Comparison of ENCODE assay signal across 7 mouse cellular contexts in the genomic region with DNA sequence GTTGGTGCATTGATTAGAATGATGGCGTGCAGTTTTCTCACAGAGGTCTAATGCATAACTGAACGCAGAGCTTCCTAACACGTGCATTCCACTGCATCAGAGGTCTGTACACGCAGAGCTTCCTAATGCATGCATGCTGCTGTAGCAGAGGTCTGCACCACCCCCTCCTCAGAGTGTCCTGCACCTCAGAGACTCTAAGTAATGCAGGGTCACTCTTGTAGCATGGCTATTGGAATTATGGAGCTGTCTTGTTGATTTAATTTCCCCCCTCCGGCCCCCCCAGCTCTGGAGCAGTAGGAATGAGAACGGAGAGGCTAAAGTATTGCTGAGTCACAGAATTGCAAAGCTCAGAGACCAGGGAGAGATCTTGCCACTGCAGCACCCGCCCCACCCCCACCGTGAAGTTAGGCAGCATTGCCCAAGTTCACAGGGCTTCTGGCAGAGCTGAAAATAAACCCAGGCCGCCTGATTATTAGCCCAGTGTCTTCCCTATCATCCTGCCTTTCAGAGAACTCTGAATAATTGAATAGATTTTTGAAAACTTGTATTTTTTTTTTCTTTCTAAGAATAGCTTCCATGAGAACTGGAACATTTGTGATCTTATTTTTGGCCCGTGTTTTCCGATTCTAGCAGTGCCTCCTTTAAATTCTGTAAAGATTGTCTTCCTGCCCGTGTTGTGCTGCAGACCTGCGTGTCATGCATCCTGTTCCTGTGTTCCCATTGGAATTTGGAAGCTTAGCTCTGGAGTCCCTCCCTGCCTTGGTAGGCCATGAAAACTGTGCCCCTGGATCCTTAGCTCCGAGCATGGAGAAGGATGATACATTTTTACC. TPM values are rescaled to one million over a fixed set of nuclear protein-coding genes. Genes with fewer than 3 reads are reported as not detected.
DNase-seq lines count a peak whose midpoint lies in the region; ATAC-seq and TF ChIP-seq lines count a peak whose summit lies in the region.

No protein-coding gene starts in this region.

- WGBS in embryonic facial prominence, embryonic 13.5 days = 11% methylated on average over 14 of the region's 14 CpGs
- WGBS in heart, embryonic 10.5 days = 9% methylated on average over 14 of the region's 14 CpGs
- 11% methylated on average over 14 of the region's 14 CpGs for WGBS in lung, embryonic 14.5 days
- WGBS in olfactory bulb, adult 2 months = 3% methylated on average over 14 of the region's 14 CpGs

- no peaks in the 10 kb centered on the region for H3K27me3 ChIP-seq in G1E (ENCODE audit: insufficient read depth, low read length)
- H3K27me3 ChIP-seq in embryonic facial prominence, embryonic 13.5 days = no peaks in the 10 kb centered on the region
- no peaks in the 10 kb centered on the region for H3K27me3 ChIP-seq in heart, embryonic 10.5 days (ENCODE audit: insufficient read depth, poor library complexity, severe bottlenecking)
- no peaks in the 10 kb centered on the region for H3K27me3 ChIP-seq in lung, embryonic 14.5 days (ENCODE audit: insufficient read depth, low read length)

- peak; percentile 87 for ATAC-seq in G1E (ENCODE audit: extremely low read depth, insufficient number of reproducible peaks, low FRiP score, poor library complexity, severe bottlenecking)
- ATAC-seq in embryonic facial prominence, embryonic 13.5 days (ENCODE audit: insufficient number of reproducible peaks, insufficient read depth, low FRiP score, low TSS enrichment, low read depth) = no peak
- ATAC-seq in lung, embryonic 14.5 days (ENCODE audit: insufficient read depth) = peak; percentile 57

- peak overlapping the region; percentile 34 for H3K4me2 ChIP-seq in embryonic facial prominence, embryonic 13.5 days
- H3K4me2 ChIP-seq in lung, embryonic 14.5 days = peak overlapping the region; percentile 41

- TF ChIP-seq CTCF in G1E (IDR thresholded peaks at IDR 0.05; ENCODE audit: low read depth, low read length) = no peak
- TF ChIP-seq CTCF in lung, embryonic 14.5 days (IDR thresholded peaks at IDR 0.05; ENCODE audit: low read depth) = no peak
- TF ChIP-seq CTCF in olfactory bulb, adult 2 months (IDR thresholded peaks at IDR 0.05; ENCODE audit: insufficient read depth, low read depth, low read length) = no peak

- H3K4me3 ChIP-seq in G1E (ENCODE audit: low read depth, low read length) = no peak overlapping the region
- 0 out of 2 replicates have a peak overlapping the region, but pooled peaks have one; percentile 1 for H3K4me3 ChIP-seq in embryonic facial prominence, embryonic 13.5 days
- peak overlapping the region; percentile 41 for H3K4me3 ChIP-seq in heart, embryonic 10.5 days
- H3K4me3 ChIP-seq in lung, embryonic 14.5 days (ENCODE audit: low read depth, low read length) = no peak overlapping the region
- H3K4me3 ChIP-seq in olfactory bulb, adult 2 months (ENCODE audit: insufficient read depth, low read depth, low read length) = no peak overlapping the region

- TF ChIP-seq POLR2A in olfactory bulb, adult 2 months (IDR thresholded peaks at IDR 0.05; ENCODE audit: insufficient read depth, low read depth, low read length) = no peak

- H3K9me3 ChIP-seq in G1E (replicated peaks) = no peaks in the 10 kb centered on the region
- no peaks in the 10 kb centered on the region for H3K9me3 ChIP-seq in embryonic facial prominence, embryonic 13.5 days
- no peaks in the 10 kb centered on the region for H3K9me3 ChIP-seq in heart, embryonic 10.5 days
- no peaks in the 10 kb centered on the region for H3K9me3 ChIP-seq in lung, embryonic 14.5 days (ENCODE audit: low read depth, low read length)

- peak; percentile 18 for DNase-seq in G1E (ENCODE audit: low spot score)
- peak; percentile 45 to 53 for DNase-seq in adrenal gland, adult 18-20 months (ENCODE audit: low spot score in 2 of 2)
- DNase-seq in heart, embryonic 10.5 days (ENCODE audit: low spot score) = no peak
- DNase-seq in kidney, adult 9 months = peak; percentile 58
- no peak for DNase-seq in lung, embryonic 14.5 days

- H3K27ac ChIP-seq in embryonic facial prominence, embryonic 13.5 days = peak overlapping the region; percentile 68
- peak overlapping the region; percentile 85 for H3K27ac ChIP-seq in heart, embryonic 10.5 days
- H3K27ac ChIP-seq in lung, embryonic 14.5 days (ENCODE audit: low read depth) = peak overlapping the region; percentile 84
- H3K27ac ChIP-seq in olfactory bulb, adult 2 months (ENCODE audit: insufficient read depth, low read depth, low read length) = peak overlapping the region; percentile 84

- H3K4me1 ChIP-seq in G1E (ENCODE audit: insufficient read depth, low read depth, low read length) = peaks cover 24% of the 10 kb centered on the region
- H3K4me1 ChIP-seq in embryonic facial prominence, embryonic 13.5 days = peaks cover 31% of the 10 kb centered on the region
- H3K4me1 ChIP-seq in heart, embryonic 10.5 days = peaks cover 66% of the 10 kb centered on the region
- peaks cover 28% of the 10 kb centered on the region for H3K4me1 ChIP-seq in lung, embryonic 14.5 days (ENCODE audit: insufficient read depth)
- peaks cover 39% of the 10 kb centered on the region for H3K4me1 ChIP-seq in olfactory bulb, adult 2 months (ENCODE audit: control insufficient read depth, insufficient read depth, low read length)

- H3K9ac ChIP-seq in embryonic facial prominence, embryonic 13.5 days = no peak overlapping the region
- no peak overlapping the region for H3K9ac ChIP-seq in lung, embryonic 14.5 days

- H3K36me3 ChIP-seq in G1E (replicated peaks) = no peaks in the 10 kb centered on the region
- H3K36me3 ChIP-seq in embryonic facial prominence, embryonic 13.5 days = no peaks in the 10 kb centered on the region
- no peaks in the 10 kb centered on the region for H3K36me3 ChIP-seq in heart, embryonic 10.5 days
- no peaks in the 10 kb centered on the region for H3K36me3 ChIP-seq in lung, embryonic 14.5 days (ENCODE audit: insufficient read depth)

RNA-seq across cellular contexts. Expression of a gene that starts 12.6 kb away (rescaled TPM):
- total RNA-seq in G1E (2014; fragmentation: Nextera tagmentation) (4.1 and 5.2 TPM in 2 replicates), G1E (2017) (2.3 TPM in 2 replicates)
- 1.1 and 1.3 TPM in 2 replicates for polyA plus RNA-seq in G1E (2012)
- 10 to 100 TPM; 41.3 to 72.6 TPM for total RNA-seq in adrenal gland, adult 18-20 months (2021)
- polyA plus RNA-seq in embryonic facial prominence, embryonic 13.5 days (2015; fragmentation: Nextera tagmentation; extraction: Ambion mirVana) = 6.4 and 10.8 TPM in 2 replicates
- 15.1 and 26.4 TPM in 2 replicates for polyA plus RNA-seq in heart, embryonic 10.5 days (2016; fragmentation: Nextera tagmentation; extraction: Ambion mirVana)
- polyA plus RNA-seq in lung, embryonic 14.5 days (2014; fragmentation: Nextera tagmentation; extraction: Ambion mirVana) = 32.7 and 33.2 TPM in 2 replicates
- polyA plus RNA-seq in olfactory bulb, adult 2 months (2012; ENCODE audit: insufficient read depth, insufficient read length, low replicate concordance, missing spikeins) = 89.7 TPM in 1 of 2 replicates, not detected in the other

RNA-seq across cellular contexts. Expression of a gene that starts 39.7 kb away (rescaled TPM):
- 57.5 and 59.5 TPM in 2 replicates for total RNA-seq in G1E (2014; fragmentation: Nextera tagmentation)
- 297 and 331 TPM in 2 replicates for total RNA-seq in G1E (2017)
- polyA plus RNA-seq in G1E (2012) = 3.8 and 4.9 TPM in 2 replicates
- 10 to 100 TPM; 79.4 to 84.3 TPM for total RNA-seq in adrenal gland, adult 18-20 months (2021)
- polyA plus RNA-seq in embryonic facial prominence, embryonic 13.5 days (2015; fragmentation: Nextera tagmentation; extraction: Ambion mirVana) = 298 and 302 TPM in 2 replicates
- 280 and 324 TPM in 2 replicates for polyA plus RNA-seq in heart, embryonic 10.5 days (2016; fragmentation: Nextera tagmentation; extraction: Ambion mirVana)
- polyA plus RNA-seq in lung, embryonic 14.5 days (2014; fragmentation: Nextera tagmentation; extraction: Ambion mirVana) = 320 and 323 TPM in 2 replicates
- not detected in 2 replicates for polyA plus RNA-seq in olfactory bulb, adult 2 months (2012; ENCODE audit: insufficient read depth, insufficient read length, low replicate concordance, missing spikeins)

Comparison
In these comparisons a context has a peak if more than half of its experiments do, and no peak if none do; other contexts are left out.
1. DNase-seq: peak in G1E (single experiment), adrenal gland, adult 18-20 months (2 of 2) and kidney, adult 9 months (single experiment); none in heart, embryonic 10.5 days (single experiment) and lung, embryonic 14.5 days (single experiment).
2. H3K4me3 ChIP-seq: peak in embryonic facial prominence, embryonic 13.5 days (single experiment) and heart, embryonic 10.5 days (single experiment); none in G1E (single experiment), lung, embryonic 14.5 days (single experiment) and olfactory bulb, adult 2 months (single experiment).
3. RNA of a gene that starts 39.7 kb away (polyA plus RNA-seq): 280 to 324 TPM in heart, embryonic 10.5 days, 320 to 323 TPM in lung, embryonic 14.5 days, not detected in olfactory bulb, adult 2 months and 298 to 302 TPM in embryonic facial prominence, embryonic 13.5 days; 3.8 to 4.9 TPM in G1E; every median in the first group is over 10 times any median in the second.
4. Peak in every context shown above with its lines, with median percentiles within 50 percentile points of each other: H3K27ac ChIP-seq.